17 mouse cellular contexts compared by ENCODE assay signal in the genomic region with DNA sequence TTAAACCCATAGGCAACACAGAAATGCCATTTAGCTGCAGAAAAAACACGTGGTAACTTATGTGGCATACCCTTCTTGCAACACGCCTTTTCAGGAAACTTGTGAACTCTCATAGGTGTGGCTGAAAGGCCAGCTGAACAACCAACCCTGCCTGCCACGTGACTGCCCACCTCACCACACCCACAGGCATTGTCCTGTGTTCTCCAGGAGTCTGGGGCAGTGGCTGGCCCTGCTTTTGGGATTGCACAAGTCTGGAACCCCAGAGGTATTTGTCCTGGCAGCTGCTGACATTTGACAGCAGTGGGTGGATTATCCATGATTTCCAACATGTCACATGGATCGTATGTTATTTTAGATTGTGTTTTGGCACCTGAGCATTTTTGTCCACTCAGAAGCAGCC. TPM values are rescaled to one million over a fixed set of nuclear protein-coding genes. Genes with fewer than 3 reads are reported as not detected.
A peak's percentile ranks its signal among the peaks of the same experiment; 100 is the strongest.
DNase-seq lines count a peak whose midpoint lies in the region; ATAC-seq lines count a peak whose summit lies in the region.
"Had no signal": no experiment of that assay in that cellular context is flagged by ENCODE, and none has a peak within 500 bp of the region (broad histone marks: within the 10 kb centered on the region; RNA-seq: fewer than 3 reads in every experiment).

No protein-coding gene starts in this region.

- peak; percentile 50 for DNase-seq in adrenal gland, postnatal 10 days
- no peak for DNase-seq in adrenal gland, adult 8-10 months
- DNase-seq in 416B (ENCODE audit: low read depth), result peak; percentile 11
- peak; percentile 95 for DNase-seq in gonadal fat pad, adult 2 months (ENCODE audit: low read depth)
- no peak for DNase-seq in ovary, postnatal 10 days (ENCODE audit: low spot score)
- DNase-seq in layer of hippocampus, postnatal 14 days (ENCODE audit: low spot score in 2 of 2), result no peak
- no peak for DNase-seq in left cerebral cortex, adult 11 months (ENCODE audit: low spot score)
- DNase-seq: cerebellum, adult 11-12 months; cerebellum, postnatal 10 days; gastrocnemius, postnatal 36 days; kidney, adult 18-20 months; thymus, postnatal 25 days had no signal

- ATAC-seq in megakaryocyte progenitor cell, adult 5-6 weeks (replicated peaks; ENCODE audit: poor library complexity), result peak; percentile 60
- ATAC-seq: forebrain, embryonic 13.5 days; hindbrain, postnatal 0 days; midbrain, embryonic 13.5 days had no signal

RNA-seq across cellular contexts. Expression of gene Calhm6, which starts 12.0 kb away (rescaled TPM):
- total RNA-seq in adrenal gland, postnatal 10 days (2021), result 1 to 10 TPM; 1.4 to 2.5 TPM
- 1 to 10 TPM in 1 of 4 experiments, under 1 TPM in 3; 0.59 to 1.1 (median 0.74) TPM for total RNA-seq in adrenal gland, adult 8-10 months (2022)
- polyA plus RNA-seq in gonadal fat pad, adult 2 months (2012; rRNA removed), result 1.6 and 4.4 TPM in 2 replicates
- 3.4 and 3.8 TPM in 2 replicates for total RNA-seq in megakaryocyte progenitor cell, adult 5-6 weeks (2015)
- total RNA-seq in megakaryocyte progenitor cell, adult 5-6 weeks (2017), result 2.6 and 3.5 TPM in 2 replicates
- under 1 TPM; 0.60 TPM for total RNA-seq in layer of hippocampus, postnatal 14 days (2021)
- total RNA-seq: gastrocnemius, postnatal 36 days; layer of hippocampus, postnatal 10 days had no signal

RNA-seq across cellular contexts. Expression of gene Calhm5, which starts 43.4 kb away (rescaled TPM):
- total RNA-seq in adrenal gland, postnatal 10 days (2021), result under 1 TPM; 0.27 to 0.39 TPM
- total RNA-seq in adrenal gland, adult 8-10 months (2022), result under 1 TPM; 0.22 to 0.54 (median 0.28) TPM
- polyA plus RNA-seq in gonadal fat pad, adult 2 months (2012; rRNA removed), result 0.47 and 0.50 TPM in 2 replicates
- total RNA-seq in megakaryocyte progenitor cell, adult 5-6 weeks (2015), result not detected in 2 replicates
- total RNA-seq in megakaryocyte progenitor cell, adult 5-6 weeks (2017), result not detected in 2 replicates
- total RNA-seq in layer of hippocampus, postnatal 14 days (2021), result 1 to 10 TPM; 3.4 to 3.9 TPM

Comparison
In these comparisons a context has a peak if more than half of its experiments do, and no peak if none do; other contexts are left out.
1. DNase-seq: peak in adrenal gland, postnatal 10 days (single experiment), 416B (single experiment) and gonadal fat pad, adult 2 months (single experiment); none in adrenal gland, adult 8-10 months (single experiment), ovary, postnatal 10 days (single experiment), layer of hippocampus, postnatal 14 days (0 of 2) and left cerebral cortex, adult 11 months (single experiment).